In genomic region chr10:111118991-111119650, GRCm38 (mm10) we compare ENCODE assay signal across 14 mouse cellular contexts. TPM values are rescaled to one million over a fixed set of nuclear protein-coding genes. Genes with fewer than 3 reads are reported as not detected.
A peak's percentile ranks its signal among the peaks of the same experiment; 100 is the strongest.
DNase-seq lines count a peak whose midpoint lies in the region; ATAC-seq and TF ChIP-seq lines count a peak whose summit lies in the region.
"Had no signal": no experiment of that assay in that cellular context is flagged by ENCODE, and none has a peak within 500 bp of the region (broad histone marks: within the 10 kb centered on the region; RNA-seq: fewer than 3 reads in every experiment).

No protein-coding gene starts in this region.

- no peaks in the 10 kb centered on the region for H3K27me3 ChIP-seq in lung, embryonic 14.5 days (ENCODE audit: insufficient read depth, low read length)
- H3K27me3 ChIP-seq in liver, embryonic 15.5 days: no peaks in the 10 kb centered on the region
- H3K27me3 ChIP-seq in heart, embryonic 10.5 days (ENCODE audit: insufficient read depth, poor library complexity, severe bottlenecking): no peaks in the 10 kb centered on the region
- H3K27me3 ChIP-seq in heart, embryonic 12.5 days (replicated peaks): no peaks in the 10 kb centered on the region
- H3K27me3 ChIP-seq: limb, embryonic 15.5 days had no signal

- no peak overlapping the region for H3K9ac ChIP-seq in lung, embryonic 14.5 days
- no peak overlapping the region for H3K9ac ChIP-seq in liver, embryonic 15.5 days
- H3K9ac ChIP-seq in heart, embryonic 12.5 days: no peak overlapping the region
- H3K9ac ChIP-seq: limb, embryonic 15.5 days had no signal

- DNase-seq in lung, embryonic 14.5 days: peak; percentile 33
- DNase-seq in lung, postnatal 14 days: no peak
- no peak for DNase-seq in thymus, postnatal 36 days
- DNase-seq in heart, embryonic 10.5 days (ENCODE audit: low spot score): no peak
- DNase-seq: cerebellum, adult 8-10 months; heart, adult 18-20 months; heart, postnatal 14 days; right cerebral cortex, adult 18-20 months; thymus, adult 2 months had no signal

- H3K4me3 ChIP-seq in lung, embryonic 14.5 days (ENCODE audit: low read depth, low read length): no peak overlapping the region
- H3K4me3 ChIP-seq in bone marrow, adult 2 months (replicated peaks; ENCODE audit: control insufficient read depth, low read depth, low read length): no peak overlapping the region
- H3K4me3 ChIP-seq in liver, embryonic 15.5 days (replicated peaks): no peak overlapping the region
- H3K4me3 ChIP-seq in heart, embryonic 10.5 days: no peak overlapping the region
- H3K4me3 ChIP-seq in heart, embryonic 12.5 days: no peak overlapping the region
- H3K4me3 ChIP-seq: limb, embryonic 15.5 days had no signal

- TF ChIP-seq POLR2A in bone marrow, adult 2 months (IDR thresholded peaks at IDR 0.05; ENCODE audit: borderline replicate concordance, control insufficient read depth, low read depth, low read length): no peak

- H3K4me1 ChIP-seq in lung, embryonic 14.5 days (ENCODE audit: insufficient read depth): no peaks in the 10 kb centered on the region
- H3K4me1 ChIP-seq in bone marrow, adult 2 months (ENCODE audit: control insufficient read depth, insufficient read depth, low read length): peaks cover 3% of the 10 kb centered on the region; the same call in 1 of the 2 replicates
- peaks cover 13% of the 10 kb centered on the region for H3K4me1 ChIP-seq in liver, embryonic 15.5 days (replicated peaks)
- peaks cover 4% of the 10 kb centered on the region; the same call in 1 of the 2 replicates for H3K4me1 ChIP-seq in heart, embryonic 10.5 days
- H3K4me1 ChIP-seq in heart, embryonic 12.5 days (replicated peaks): peaks cover 6% of the 10 kb centered on the region; the same call in 1 of the 2 replicates
- H3K4me1 ChIP-seq: limb, embryonic 15.5 days had no signal

- no peak overlapping the region for H3K4me2 ChIP-seq in lung, embryonic 14.5 days
- peak overlapping the region; percentile 14; the same call in 1 of the 2 replicates for H3K4me2 ChIP-seq in liver, embryonic 15.5 days
- no peak overlapping the region for H3K4me2 ChIP-seq in heart, embryonic 12.5 days
- H3K4me2 ChIP-seq: limb, embryonic 15.5 days had no signal

- H3K27ac ChIP-seq in lung, embryonic 14.5 days (ENCODE audit: low read depth): peak overlapping the region; percentile 11; the same call in 1 of the 2 replicates
- H3K27ac ChIP-seq in bone marrow, adult 2 months (ENCODE audit: control insufficient read depth, insufficient read depth, low read depth, low read length, poor library complexity): peak overlapping the region; percentile 79
- H3K27ac ChIP-seq in liver, embryonic 15.5 days (replicated peaks): no peak overlapping the region; the same call in 1 of the 2 replicates
- H3K27ac ChIP-seq in heart, embryonic 10.5 days: no peak overlapping the region
- no peak overlapping the region for H3K27ac ChIP-seq in heart, embryonic 12.5 days (ENCODE audit: poor library complexity, severe bottlenecking)
- H3K27ac ChIP-seq: limb, embryonic 15.5 days had no signal

- 57% methylated on average over 3 of the region's 3 CpGs for WGBS in lung, embryonic 14.5 days
- WGBS in bone marrow, adult 2 months: 0% methylated on average over 3 of the region's 3 CpGs
- WGBS in liver, embryonic 15.5 days (ENCODE audit: insufficient replicate concordance): 12% methylated on average over 3 of the region's 3 CpGs
- WGBS in heart, embryonic 10.5 days: 59% methylated on average over 3 of the region's 3 CpGs
- 56% methylated on average over 3 of the region's 3 CpGs for WGBS in heart, embryonic 12.5 days

- H3K36me3 ChIP-seq in lung, embryonic 14.5 days (ENCODE audit: insufficient read depth): no peaks in the 10 kb centered on the region
- no peaks in the 10 kb centered on the region for H3K36me3 ChIP-seq in liver, embryonic 15.5 days (replicated peaks)
- no peaks in the 10 kb centered on the region for H3K36me3 ChIP-seq in heart, embryonic 10.5 days
- no peaks in the 10 kb centered on the region for H3K36me3 ChIP-seq in heart, embryonic 12.5 days
- H3K36me3 ChIP-seq: limb, embryonic 15.5 days had no signal

- no peak for TF ChIP-seq CTCF in lung, embryonic 14.5 days (IDR thresholded peaks at IDR 0.05; ENCODE audit: low read depth)
- TF ChIP-seq CTCF in bone marrow, adult 2 months (IDR thresholded peaks at IDR 0.05; ENCODE audit: control insufficient read depth, insufficient read depth, low read length): no peak

- no peaks in the 10 kb centered on the region for H3K9me3 ChIP-seq in lung, embryonic 14.5 days (ENCODE audit: low read depth, low read length)
- no peaks in the 10 kb centered on the region for H3K9me3 ChIP-seq in liver, embryonic 15.5 days (replicated peaks)
- no peaks in the 10 kb centered on the region for H3K9me3 ChIP-seq in heart, embryonic 10.5 days
- no peaks in the 10 kb centered on the region for H3K9me3 ChIP-seq in heart, embryonic 12.5 days (replicated peaks)
- H3K9me3 ChIP-seq: limb, embryonic 15.5 days had no signal

- no peak; the same call in 1 of the 2 replicates for ATAC-seq in lung, embryonic 14.5 days (ENCODE audit: insufficient read depth)
- no peak for ATAC-seq in liver, embryonic 15.5 days (ENCODE audit: insufficient read depth)
- peak; percentile 83 for ATAC-seq in megakaryocyte progenitor cell, adult 5-6 weeks (replicated peaks; ENCODE audit: poor library complexity)
- ATAC-seq in heart, embryonic 12.5 days (ENCODE audit: insufficient number of reproducible peaks, low FRiP score): no peak

RNA-seq across cellular contexts. Expression of gene Osbpl8, which starts 45.4 kb away (rescaled TPM):
- 9.6 and 10.8 TPM in 2 replicates for polyA plus RNA-seq in lung, embryonic 14.5 days (2014; fragmentation: Nextera tagmentation; extraction: Ambion mirVana)
- polyA plus RNA-seq in bone marrow, adult 2 months (2011; ENCODE audit: insufficient read depth, insufficient read length, low replicate concordance, missing spikeins): 15.3 and 25.0 TPM in 2 replicates
- 10.0 and 10.2 TPM in 2 replicates for polyA plus RNA-seq in liver, embryonic 15.5 days (2015; fragmentation: Nextera tagmentation; extraction: Ambion mirVana)
- total RNA-seq in megakaryocyte progenitor cell, adult 5-6 weeks (2015): 73.2 and 80.2 TPM in 2 replicates
- 90.9 and 125 TPM in 2 replicates for total RNA-seq in megakaryocyte progenitor cell, adult 5-6 weeks (2017)
- 11.5 and 18.2 TPM in 2 replicates for polyA plus RNA-seq in heart, embryonic 10.5 days (2016; fragmentation: Nextera tagmentation; extraction: Ambion mirVana)
- polyA plus RNA-seq in heart, embryonic 12.5 days (2016; fragmentation: Nextera tagmentation; extraction: Ambion mirVana): 35.3 and 37.0 TPM in 2 replicates

Comparison
In these comparisons a context has a peak if more than half of its experiments do, and no peak if none do; other contexts are left out.
1. H3K27ac ChIP-seq: peak in lung, embryonic 14.5 days (single experiment) and bone marrow, adult 2 months (single experiment); none in liver, embryonic 15.5 days (single experiment), heart, embryonic 10.5 days (single experiment) and heart, embryonic 12.5 days (single experiment).